Mouse (Mus musculus) lung, postnatal 0 days (tissue): ENCODE measurements at regions not wholly inside any gene's neighbourhood (a gene's known extent, or its start where the extent isn't known, plus 50 kb on each side); places are given as distances from the start of the nearest gene placed in this dataset.

Source experiments
- ATAC-seq: fragments of 200-750 bp; cut with Nextera tagmentation; 2 replicates; pipeline ENCODE4 v1.8.0; 2017; ENCODE audit warnings: moderate library complexity
- DNase-seq: peaks from one replicate; pipeline ENCODE4 v3.0.0-alpha.2; 2016; ENCODE audit warnings: low spot score
- H3K27ac ChIP-seq: fragments of 300-500 bp; sonication (generic); 2 replicates; pipeline ENCODE4 v1.5.1; 2014; ENCODE audit warnings: antibody characterized with exemption, mild to moderate bottlenecking, low read length, mixed read lengths
- H3K27me3 ChIP-seq: fragments of 300-500 bp; sonication (generic); replicated peaks from 2 replicates; pipeline ENCODE4 v1.6.1; 2014; ENCODE audit warnings: low read length, mixed read lengths; ENCODE audit not compliant: insufficient read depth
- H3K36me3 ChIP-seq: fragments of 300-500 bp; sonication (generic); 2 replicates; pipeline ENCODE4 v1.6.1; 2014; ENCODE audit warnings: low read length, mixed read lengths; ENCODE audit not compliant: insufficient read depth
- H3K4me1 ChIP-seq: fragments of 300-500 bp; sonication (generic); 2 replicates; pipeline ENCODE4 v1.6.1; 2014; ENCODE audit warnings: antibody characterized with exemption, low read depth, low read length, mixed read lengths; ENCODE audit not compliant: insufficient read depth
- H3K4me2 ChIP-seq: fragments of 300-500 bp; sonication (generic); replicated peaks from 2 replicates; pipeline ENCODE4 v1.6.1; 2014; ENCODE audit warnings: low read depth, mild to moderate bottlenecking, low read length, moderate library complexity, mixed read lengths
- H3K4me3 ChIP-seq: fragments of 300-500 bp; sonication (generic); 2 replicates; pipeline ENCODE4 v1.5.1; 2014; ENCODE audit warnings: low read depth, low read length
- H3K9ac ChIP-seq: fragments of 300-500 bp; sonication (generic); replicated peaks from 2 replicates; pipeline ENCODE4 v1.6.1; 2014; ENCODE audit warnings: low read depth, mild to moderate bottlenecking
- H3K9me3 ChIP-seq: fragments of 300-500 bp; sonication (generic); 2 replicates; pipeline ENCODE4 v1.6.1; 2016; ENCODE audit warnings: low read length, mixed read lengths
- CTCF ChIP-seq: IDR thresholded peaks from 2 replicates; pipeline ENCODE4 v1.5.1; 2016; ENCODE audit warnings: antibody characterized with exemption, mild to moderate bottlenecking
- EP300 ChIP-seq: IDR thresholded peaks from 2 replicates; pipeline ENCODE4 v1.6.1; 2016; ENCODE audit warnings: antibody characterized with exemption, mild to moderate bottlenecking, control low read depth
- WGBS: fragments of 180-500 bp; shearing (Covaris S2); extraction: QIAGEN DNeasy Blood & Tissue Kit; methylation state at CpG from one replicate; pipeline ENCODE4 v1.1.7; 2014; 5-methylcytosine and 5-hydroxymethylcytosine counted together

- Histone ChIP-seq H3K9ac (no peak overlapping the region), H3K4me1 (no peaks in the 10 kb centered on the region), H3K4me2 (no peak overlapping the region), H3K36me3 (no peaks in the 10 kb centered on the region), H3K27ac (no peak overlapping the region), H3K9me3 (no peaks in the 10 kb centered on the region), H3K27me3 (no peaks in the 10 kb centered on the region), H3K4me3 (no peak overlapping the region)
- DNase-seq = no peak
- TF ChIP-seq EP300 (no peak), CTCF (no peak)
- ATAC-seq = no peak
Observed at GRCm38 (mm10) chrX:82741478-82741877, 207.2 kb upstream of the Dmd start.

DNA sequence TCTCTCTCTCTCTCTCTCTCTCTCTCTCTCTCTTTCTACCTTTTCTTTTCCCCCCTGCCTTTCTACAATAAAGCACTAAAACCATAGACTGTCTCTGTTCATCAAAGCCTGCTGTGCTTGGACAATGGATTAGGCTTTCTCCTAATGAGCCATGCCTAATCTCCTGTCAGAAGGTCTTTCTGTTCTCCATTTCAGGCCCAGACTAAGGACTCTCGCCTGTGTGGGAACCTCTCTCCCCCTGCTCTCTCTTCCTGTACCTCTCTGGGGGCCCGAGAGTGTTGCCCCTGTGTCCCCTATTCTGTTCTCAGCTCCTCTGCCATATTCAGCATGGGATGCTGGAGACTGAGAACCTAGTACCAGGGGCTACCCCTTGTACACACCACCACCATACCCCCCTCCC lies 184.5 kb upstream of the Dmd start:
- Histone ChIP-seq H3K4me3 (no peak overlapping the region), H3K27ac (no peak overlapping the region), H3K9ac (no peak overlapping the region), H3K9me3 (no peaks in the 10 kb centered on the region), H3K27me3 (no peaks in the 10 kb centered on the region), H3K36me3 (no peaks in the 10 kb centered on the region), H3K4me1 (no peaks in the 10 kb centered on the region), H3K4me2 (no peak overlapping the region)
- 41% methylated on average over 2 of the region's 2 CpGs for WGBS
- DNase-seq = no peak
- no peak for ATAC-seq
- no peak for TF ChIP-seq CTCF
- no peak for TF ChIP-seq EP300

DNA sequence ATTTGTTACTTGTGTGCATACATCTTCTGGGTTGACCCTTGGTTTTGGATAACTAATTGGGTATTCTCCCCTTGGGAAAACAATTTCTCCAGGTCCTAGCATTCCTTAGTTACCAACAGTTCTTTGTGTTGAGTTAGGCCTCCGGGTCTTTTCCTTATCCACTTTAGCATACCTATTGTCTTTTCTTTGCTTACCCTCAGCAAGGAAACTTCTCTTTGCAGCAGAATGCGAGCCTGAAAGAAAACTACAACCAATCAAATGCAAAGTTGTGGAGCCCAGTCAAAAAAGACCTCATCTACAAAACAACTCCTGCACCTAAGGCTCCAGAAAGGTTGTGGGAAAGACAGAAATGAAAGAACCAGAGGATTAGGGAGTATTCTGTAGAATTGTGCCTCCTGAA lies 139.5 kb upstream of the Dmd start:
- WGBS = 44% methylated on average over 2 of the region's 2 CpGs
- no peak overlapping the region for H3K4me3 ChIP-seq
- no peak overlapping the region for H3K27ac ChIP-seq
- H3K4me2 ChIP-seq = no peak overlapping the region
- no peaks in the 10 kb centered on the region for H3K36me3 ChIP-seq
- DNase-seq (no peak), ATAC-seq (no peak)
- H3K9ac ChIP-seq = no peak overlapping the region
- no peaks in the 10 kb centered on the region for H3K4me1 ChIP-seq
- H3K9me3 ChIP-seq = no peaks in the 10 kb centered on the region
- no peaks in the 10 kb centered on the region for H3K27me3 ChIP-seq
- no peak for TF ChIP-seq EP300
- no peak for TF ChIP-seq CTCF

- no peaks in the 10 kb centered on the region for H3K4me1 ChIP-seq
- no peak overlapping the region for H3K27ac ChIP-seq
- no peak for TF ChIP-seq CTCF
- no peak for TF ChIP-seq EP300
- no peak overlapping the region for H3K9ac ChIP-seq
- H3K4me3 ChIP-seq = no peak overlapping the region; the same call in 1 of the 2 replicates
- ATAC-seq (no peak), DNase-seq (no peak)
- H3K4me2 ChIP-seq = peak overlapping the region; percentile 38
- 18% methylated on average over 11 of the region's 11 CpGs for WGBS
- H3K27me3 ChIP-seq = no peaks in the 10 kb centered on the region
- H3K36me3 ChIP-seq = no peaks in the 10 kb centered on the region
- no peaks in the 10 kb centered on the region for H3K9me3 ChIP-seq
Observed at GRCm38 (mm10) chrX:82814618-82815017, 134.1 kb upstream of the Dmd start.

DNA sequence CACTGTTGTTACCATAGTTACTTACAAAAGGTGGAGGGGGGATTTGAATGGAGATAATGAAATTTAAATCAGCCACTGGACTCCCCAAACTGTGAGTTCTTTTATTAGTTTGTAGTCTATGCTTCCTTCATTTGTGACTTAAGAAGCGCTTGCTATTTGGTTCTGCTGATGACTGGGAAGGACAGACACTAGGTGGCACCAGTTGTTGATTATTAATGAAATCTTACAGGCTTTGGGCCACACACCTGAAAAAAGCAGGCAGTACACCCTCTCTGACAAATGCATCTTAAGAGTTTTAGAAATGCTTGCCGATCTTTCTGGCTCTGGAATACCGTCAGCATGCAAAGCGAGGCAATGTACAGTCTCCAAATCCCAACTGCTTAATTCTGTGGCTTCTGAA lies 131.6 kb upstream of the Dmd start:
- Histone ChIP-seq H3K4me1 (no peaks in the 10 kb centered on the region), H3K36me3 (no peaks in the 10 kb centered on the region), H3K27ac (no peak overlapping the region), H3K9ac (no peak overlapping the region), H3K27me3 (no peaks in the 10 kb centered on the region), H3K4me2 (no peak overlapping the region), H3K9me3 (no peaks in the 10 kb centered on the region), H3K4me3 (no peak overlapping the region)
- ATAC-seq (no peak), DNase-seq (no peak)
- TF ChIP-seq EP300 = no peak
- TF ChIP-seq CTCF = peak; percentile 19; the same call in 1 of the 2 replicates
- WGBS = 59% methylated on average over 4 of the region's 4 CpGs

- Histone ChIP-seq H3K27me3 (no peaks in the 10 kb centered on the region), H3K36me3 (no peaks in the 10 kb centered on the region), H3K4me1 (no peaks in the 10 kb centered on the region), H3K4me3 (no peak overlapping the region), H3K9ac (no peak overlapping the region), H3K9me3 (no peaks in the 10 kb centered on the region), H3K27ac (no peak overlapping the region), H3K4me2 (no peak overlapping the region)
- ATAC-seq (no peak), DNase-seq (no peak)
- WGBS = 36% methylated on average over 5 of the region's 5 CpGs
- TF ChIP-seq EP300 (no peak), CTCF (no peak)
Observed at GRCm38 (mm10) chrX:82823606-82824005, 125.1 kb upstream of the Dmd start.

DNA sequence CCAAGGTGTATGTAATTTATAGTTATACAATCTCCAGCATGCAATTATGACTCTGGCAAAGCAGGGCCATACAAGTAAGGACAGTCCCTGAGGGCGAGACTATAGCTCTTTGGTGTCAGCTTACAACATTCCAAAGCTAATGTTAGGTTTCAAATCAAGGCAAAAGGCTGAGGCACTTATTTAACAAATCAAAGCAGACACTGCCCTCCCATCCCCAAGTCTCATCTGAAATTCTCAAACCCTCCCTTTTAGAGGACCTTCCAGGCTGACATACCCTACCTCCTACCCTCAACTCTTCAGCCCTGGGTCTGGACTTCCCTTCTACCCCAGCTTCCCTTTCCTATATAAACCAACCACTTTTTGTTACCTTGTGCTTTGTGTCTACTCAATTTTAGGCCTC lies 82.6 kb upstream of the Dmd start:
- no peaks in the 10 kb centered on the region for H3K36me3 ChIP-seq
- no peaks in the 10 kb centered on the region for H3K4me1 ChIP-seq
- 31% methylated on average over 1 of the region's 1 CpGs for WGBS
- no peak overlapping the region for H3K4me3 ChIP-seq
- no peak overlapping the region for H3K4me2 ChIP-seq
- no peaks in the 10 kb centered on the region for H3K27me3 ChIP-seq
- DNase-seq (no peak), ATAC-seq (no peak)
- no peak overlapping the region for H3K27ac ChIP-seq
- TF ChIP-seq CTCF = no peak
- TF ChIP-seq EP300 = no peak
- no peak overlapping the region for H3K9ac ChIP-seq
- no peaks in the 10 kb centered on the region for H3K9me3 ChIP-seq
